Mouse (Mus musculus): ENCODE results near the gene Umad1.

Gene Umad1

DNA sequence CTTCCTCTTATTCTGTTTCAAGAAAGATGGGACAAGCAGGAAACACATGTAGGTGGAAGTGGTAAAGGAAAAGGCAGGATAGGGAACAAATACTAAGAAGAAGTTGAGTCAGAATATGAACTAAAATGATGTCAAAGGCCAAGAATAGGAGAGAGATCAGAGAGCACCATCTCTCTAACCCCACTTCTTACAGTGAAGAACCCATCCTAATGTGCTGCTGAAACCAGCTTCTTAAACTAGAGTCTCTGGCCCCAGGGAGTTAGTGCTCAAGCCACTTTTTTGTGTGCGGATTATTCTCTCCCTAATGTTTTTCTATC, 161.1 kb downstream of the Umad1 start:
- no peak for DNase-seq

DNA sequence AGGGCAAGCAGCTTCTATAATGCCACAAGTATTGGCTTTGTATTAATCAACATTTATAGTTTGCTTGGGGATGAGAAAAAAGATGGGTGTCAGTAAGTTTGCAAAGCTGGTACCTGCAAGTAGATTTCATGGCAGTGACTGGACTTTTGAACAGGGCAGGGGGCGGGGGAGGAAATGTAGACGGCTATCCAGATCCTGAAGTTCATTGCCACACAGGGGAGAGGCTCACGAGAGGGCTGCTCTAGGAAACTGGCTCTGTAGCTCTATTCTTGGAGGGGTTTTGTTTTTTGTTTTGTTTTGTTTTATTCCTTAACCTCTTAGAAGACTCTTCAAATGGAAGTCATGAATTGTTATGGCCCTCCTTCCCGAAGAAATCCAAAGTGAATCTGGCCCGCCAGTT, 162.3 kb downstream of the Umad1 start:
- DNase-seq = no peak

- DNase-seq = no peak
These were observed 163.0 kb downstream of the Umad1 start for GRCm38 (mm10) chr6:8421959-8422581.

DNA sequence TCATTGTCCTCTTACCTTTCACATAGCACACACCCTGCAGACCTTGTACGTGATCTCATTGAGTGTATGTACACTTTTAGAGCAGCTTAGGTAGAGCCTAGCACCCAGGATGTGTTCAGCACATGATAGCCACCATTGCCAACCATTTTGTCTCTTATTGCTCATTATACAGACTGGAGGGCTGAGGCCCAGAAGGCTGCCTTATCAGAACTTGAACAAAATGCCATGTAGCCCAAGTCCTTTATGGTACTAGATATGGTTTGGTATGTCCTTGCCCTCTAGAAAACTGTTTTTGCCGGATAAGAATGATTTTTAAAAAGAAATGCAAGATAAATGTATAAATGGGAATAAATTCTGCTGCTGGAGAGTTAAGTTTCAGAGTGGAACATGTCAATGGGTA, 164.1 kb downstream of the Umad1 start:
- no peak for DNase-seq

- no peak for DNase-seq
These were observed 168.6 kb downstream of the Umad1 start for GRCm38 (mm10) chr6:8427692-8428091.

DNA sequence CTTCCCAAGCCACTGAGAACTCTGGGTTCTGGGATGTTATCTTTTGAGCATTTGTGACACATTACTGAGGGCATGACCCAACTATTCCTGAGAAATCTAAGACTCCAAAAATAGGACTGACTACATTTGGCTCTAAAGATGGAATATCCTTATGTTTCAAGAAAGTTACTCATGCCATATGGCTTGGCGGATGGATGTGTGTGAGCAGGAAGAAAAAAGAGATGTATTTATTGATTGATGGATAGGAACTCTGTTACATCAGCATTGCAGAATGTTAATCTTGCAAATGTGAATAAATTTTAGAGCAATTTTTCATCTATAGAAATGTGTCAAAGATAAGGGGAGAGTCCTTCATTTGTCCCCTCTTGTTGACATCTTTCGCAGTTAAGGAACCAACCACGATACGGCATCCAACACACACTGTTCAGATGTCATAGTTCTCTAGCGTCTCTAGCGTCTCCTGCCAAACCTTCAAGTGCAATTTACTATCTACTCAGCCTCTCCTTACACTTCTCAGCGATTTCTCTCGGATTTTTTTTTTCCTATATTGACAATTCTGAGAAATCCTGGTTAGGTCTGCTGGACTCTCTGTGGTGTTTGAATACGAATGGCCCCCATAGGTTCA, 171.6 kb downstream of the Umad1 start:
- DNase-seq = no peak

DNA sequence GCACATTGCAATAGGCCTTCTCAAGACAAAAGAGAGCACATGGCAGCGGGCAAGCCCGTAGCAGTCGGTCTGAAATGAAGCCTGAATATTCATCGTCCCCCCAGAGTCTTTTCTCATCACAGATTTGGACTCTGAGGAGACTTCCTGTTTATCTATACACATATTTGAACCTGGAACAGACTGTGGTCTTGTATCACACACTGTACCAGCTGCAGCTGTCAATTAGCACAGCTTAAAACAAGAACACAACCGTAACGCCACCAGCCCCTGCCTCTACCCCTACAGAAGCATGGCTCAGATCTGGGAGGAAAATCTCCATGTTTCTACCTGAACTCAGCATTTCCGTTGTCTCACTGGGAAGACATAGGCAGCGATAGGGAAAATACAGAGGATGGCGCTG, 174.1 kb downstream of the Umad1 start:
- no peak for DNase-seq

GRCm38 (mm10) chr6:8437937-8438336, 178.8 kb downstream of the Umad1 start:
- DNase-seq = no peak

GRCm38 (mm10) chr6:8441814-8442213, 182.7 kb downstream of the Umad1 start:
- DNase-seq = no peak

- DNase-seq = no peak
These were observed 187.7 kb downstream of the Umad1 start for GRCm38 (mm10) chr6:8446786-8447185.

- DNase-seq = no peak
These were observed 196.5 kb downstream of the Umad1 start for GRCm38 (mm10) chr6:8455599-8455998.

DNA sequence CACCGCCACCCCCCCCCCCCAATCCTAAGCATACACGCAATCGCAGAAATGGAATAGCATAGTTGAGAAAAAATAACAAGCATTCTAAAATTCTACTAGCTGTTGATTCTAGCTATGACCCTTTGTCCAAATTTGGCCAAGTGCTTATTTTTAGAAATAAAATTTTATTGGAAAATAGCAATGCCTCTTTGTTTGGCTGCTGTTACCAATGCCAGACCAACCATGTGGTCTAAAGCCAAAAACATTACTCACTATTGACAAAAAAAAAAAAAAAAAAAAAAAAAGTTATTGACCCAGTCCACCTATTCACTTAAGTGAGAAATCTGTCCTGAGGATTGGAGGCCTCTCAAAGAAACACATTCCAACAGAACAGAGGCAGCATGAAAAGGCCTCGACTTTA, 199.5 kb downstream of the Umad1 start:
- DNase-seq = no peak

- DNase-seq = no peak
These were observed 203.4 kb downstream of the Umad1 start for GRCm38 (mm10) chr6:8462447-8462846.

- DNase-seq = no peak
These were observed 206.3 kb downstream of the Umad1 start for GRCm38 (mm10) chr6:8465388-8465787.

- DNase-seq = no peak
These were observed 206.9 kb downstream of the Umad1 start for GRCm38 (mm10) chr6:8465985-8466384.

- no peak for DNase-seq
These were observed 208.7 kb downstream of the Umad1 start for GRCm38 (mm10) chr6:8467667-8468337.

GRCm38 (mm10) chr6:8469918-8470317, 210.8 kb downstream of the Umad1 start:
- no peak for DNase-seq

- no peak for DNase-seq
These were observed 213.0 kb downstream of the Umad1 start for GRCm38 (mm10) chr6:8472125-8472524.

DNA sequence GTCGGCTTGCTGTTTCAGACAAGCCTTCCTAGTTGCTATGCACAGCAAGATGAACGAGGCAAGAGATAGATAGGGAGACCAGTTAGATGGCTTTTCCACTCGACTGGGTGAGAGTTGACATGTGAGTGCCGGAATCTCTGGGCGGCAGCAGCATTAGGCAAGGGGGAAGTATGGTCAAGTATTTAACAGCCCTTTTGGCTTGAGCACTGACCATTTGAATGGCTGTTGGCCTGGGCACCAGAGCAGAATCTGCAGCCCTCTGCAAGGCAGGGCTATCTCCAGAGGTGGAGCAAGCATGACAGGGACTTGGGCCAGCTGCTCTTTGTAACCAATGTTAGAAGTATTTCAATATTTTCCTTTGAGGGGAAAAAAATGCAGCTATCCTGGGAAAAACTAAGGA, 213.8 kb downstream of the Umad1 start:
- DNase-seq = no peak

DNA sequence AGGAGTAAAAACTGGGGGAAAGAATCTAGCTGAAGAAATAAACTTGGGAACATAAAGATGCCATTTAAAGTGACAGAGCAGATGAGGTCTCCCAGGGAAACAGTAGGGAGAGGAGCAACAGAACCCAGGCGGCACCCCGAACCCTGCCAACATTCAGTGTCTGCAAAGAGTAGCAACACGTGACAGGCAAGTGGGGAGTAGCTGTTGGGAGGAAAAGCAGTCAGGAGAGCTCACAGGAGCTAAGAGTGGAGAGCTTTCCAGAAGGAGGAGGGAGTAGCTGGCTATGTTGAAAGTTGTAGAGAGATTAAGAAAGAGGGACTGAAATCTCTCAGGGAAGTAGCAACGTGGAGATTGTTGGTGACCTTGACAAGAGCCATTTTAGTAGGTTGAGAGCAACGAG, 214.4 kb downstream of the Umad1 start:
- DNase-seq = no peak

DNA sequence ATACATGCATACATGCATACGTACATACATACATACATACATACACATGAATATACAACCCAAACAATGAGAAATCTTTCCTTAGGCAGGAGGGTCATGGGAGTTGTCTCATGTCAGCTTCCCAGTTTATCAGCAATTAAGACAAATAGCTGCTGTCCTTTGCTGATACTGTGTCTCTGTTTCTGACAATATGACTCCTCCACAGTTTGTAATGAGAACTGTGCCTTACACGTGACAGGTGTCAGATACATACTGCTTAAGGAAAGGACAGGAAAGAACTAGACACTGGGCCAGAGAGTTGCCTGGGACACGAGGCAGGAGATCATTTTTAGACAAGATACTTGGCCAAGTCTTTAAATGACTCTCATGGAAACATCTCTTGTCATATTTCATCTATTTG, 215.2 kb downstream of the Umad1 start:
- DNase-seq = no peak

DNA sequence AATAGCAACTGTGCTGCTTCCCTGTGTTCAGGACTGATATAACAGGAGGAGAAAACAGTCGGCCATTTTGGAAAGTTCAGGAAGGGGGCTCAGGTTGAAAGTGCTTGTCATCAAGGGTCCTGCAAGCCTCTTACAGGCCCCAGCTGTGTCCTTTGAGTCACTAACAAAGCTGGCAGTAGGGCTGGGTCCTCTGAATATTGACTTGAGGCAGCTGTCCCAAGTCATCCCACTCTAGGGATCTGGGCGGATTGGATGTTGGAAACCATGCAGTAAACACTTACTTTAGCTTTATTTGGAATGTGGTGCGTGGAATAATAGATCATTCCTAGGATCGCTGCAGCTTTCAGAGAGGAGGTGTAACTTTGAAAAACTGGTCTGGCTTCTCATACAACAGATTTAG, 215.7 kb downstream of the Umad1 start:
- DNase-seq = no peak

- DNase-seq = no peak
These were observed 220.1 kb downstream of the Umad1 start for GRCm38 (mm10) chr6:8479176-8479575.

DNA sequence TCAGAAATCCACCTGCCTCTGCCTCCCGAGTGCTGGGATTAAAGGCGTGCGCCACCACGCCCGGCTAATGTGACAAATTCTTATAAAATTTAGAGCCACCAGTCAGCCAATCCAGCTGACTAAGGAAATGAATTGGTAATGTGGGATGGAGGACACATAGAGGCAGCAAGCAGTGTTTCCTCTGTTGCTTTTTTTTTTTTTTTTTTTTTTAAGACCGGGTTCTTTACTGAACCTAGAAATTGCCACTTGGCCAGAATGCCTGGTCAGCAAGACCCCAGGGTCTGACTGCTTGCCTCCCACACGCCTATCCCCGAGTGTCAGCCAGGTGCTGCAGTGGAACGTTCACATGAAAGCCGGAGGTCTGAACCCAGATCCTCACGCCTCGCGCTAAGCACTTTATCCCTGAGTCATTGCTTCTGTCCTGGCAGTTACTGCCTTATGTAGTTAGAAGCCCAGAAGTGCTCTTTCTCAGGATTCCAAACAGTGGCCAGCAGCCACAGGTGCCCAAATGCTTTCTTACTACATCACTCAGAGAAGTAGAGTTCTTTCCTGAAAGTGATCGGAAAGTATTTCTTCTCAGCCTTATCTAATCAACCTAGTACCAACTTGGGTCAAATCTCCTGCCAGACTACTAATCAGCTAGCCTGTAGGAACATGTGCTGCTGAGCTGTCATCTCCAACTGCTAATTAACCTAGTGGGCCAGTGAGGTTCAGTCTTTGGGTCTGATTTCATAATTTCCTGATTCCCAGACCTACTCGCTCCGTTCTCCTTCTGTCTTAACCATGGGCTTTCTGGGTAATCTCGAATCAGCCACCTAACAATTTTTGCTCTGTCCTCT, 225.6 kb downstream of the Umad1 start:
- DNase-seq = no peak
